ENCODE assay signal across 8 mouse cellular contexts in the genomic region with DNA sequence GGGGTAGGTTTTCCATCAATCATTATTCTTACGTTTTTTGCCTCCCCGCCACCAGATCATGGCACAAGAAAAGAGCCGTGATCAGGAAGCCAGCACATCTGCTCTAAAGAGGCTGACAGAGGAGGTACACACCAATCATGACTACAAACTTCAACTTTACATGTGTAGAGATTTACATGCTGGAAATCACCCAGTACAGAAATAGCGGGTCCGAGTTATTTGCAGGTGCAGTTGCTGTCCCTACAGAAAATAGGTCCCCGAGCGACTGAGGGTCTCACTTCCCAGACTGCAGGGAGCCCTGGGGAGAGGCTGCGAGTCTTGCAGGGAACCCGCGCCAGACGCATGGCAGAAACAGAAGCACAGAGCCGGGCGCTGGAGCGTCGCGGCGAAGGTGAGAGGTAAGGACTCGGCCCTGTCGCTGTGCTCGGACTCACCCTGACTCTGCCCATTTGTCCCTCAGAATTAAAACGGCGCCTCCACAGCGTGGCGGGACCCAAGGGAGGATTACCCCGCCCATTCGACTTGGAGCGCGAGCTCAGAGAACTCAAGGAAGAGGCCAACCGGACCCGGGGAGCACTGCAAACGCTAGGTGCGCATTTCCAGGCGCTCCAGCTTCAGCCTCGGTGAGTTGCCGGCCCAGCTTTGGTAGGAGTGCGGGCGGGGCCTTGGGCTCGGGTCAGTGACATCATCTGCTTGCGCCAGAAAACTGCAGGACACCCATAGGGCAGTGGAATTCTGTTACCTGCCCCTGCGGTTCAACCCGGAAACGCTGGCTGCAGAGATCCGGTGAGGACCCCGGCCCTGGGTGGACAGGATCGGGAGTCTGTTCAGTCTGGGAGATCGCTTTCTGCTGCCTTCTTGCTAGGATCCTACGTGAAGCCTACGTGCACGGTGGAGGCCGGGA. TPM values are rescaled to one million over a fixed set of nuclear protein-coding genes. Genes with fewer than 3 reads are reported as not detected.
DNase-seq lines count a peak whose midpoint lies in the region; ATAC-seq lines count a peak whose summit lies in the region.

No protein-coding gene starts in this region.

- peak; percentile 94 to 97 for DNase-seq in adrenal gland, adult (ENCODE audit: inconsistent age in 2 of 2, low spot score in 1 of 2)
- peak; percentile 94 for DNase-seq in embryo, embryonic 10.5 days (ENCODE audit: low spot score)
- peak; percentile 85 for DNase-seq in gastrocnemius, postnatal 14 days
- peak; percentile 85 to 93 for DNase-seq in left cerebral cortex, postnatal 10 days (ENCODE audit: extremely low spot score in 1 of 2, low spot score in 2 of 2)
- peak; percentile 88 for DNase-seq in right cerebral cortex, postnatal 25 days
- peak; percentile 80 to 88 for DNase-seq in urinary bladder, postnatal 4 days (ENCODE audit: low spot score in 2 of 2)

- intact Hi-C loops in gastrocnemius, postnatal 14 days (cut with DNase I; ENCODE audit: low total_unique reads): no loop called here
- intact Hi-C loops in left cerebral cortex, postnatal 10 days (cut with DNase I): no loop called here

- peak; percentile 93 for ATAC-seq in inflammation-experienced regulatory T-cells, adult 6 months
- peak; percentile 91 for ATAC-seq in megakaryocyte-erythroid progenitor cell, adult 5-6 weeks (replicated peaks; ENCODE audit: low FRiP score, low TSS enrichment, poor library complexity, severe bottlenecking)

RNA-seq across cellular contexts. Expression of gene Ccdc17, which starts 0.8 kb away (rescaled TPM):
- total RNA-seq in gastrocnemius, postnatal 14 days (2021): 1 to 10 TPM; 1.5 to 1.8 TPM
- 10 to 100 TPM in 2 of 3 experiments, 1 to 10 TPM in 1; 8.5 to 18.5 (median 16.4) TPM for polyA plus RNA-seq in inflammation-experienced regulatory T-cells, adult 6 months (2017; shearing (Covaris generic))
- 1 to 10 TPM; 3.5 to 3.9 TPM for total RNA-seq in left cerebral cortex, postnatal 10 days (2021)
- total RNA-seq in megakaryocyte-erythroid progenitor cell, adult 5-6 weeks (2014; fragmentation: Nextera tagmentation): 2.9 and 5.7 TPM in 2 replicates
- 2.5 and 3.3 TPM in 2 replicates for total RNA-seq in megakaryocyte-erythroid progenitor cell, adult 5-6 weeks (2017)

RNA-seq across cellular contexts. Expression of gene Nasp, which starts 30.5 kb away (rescaled TPM):
- total RNA-seq in gastrocnemius, postnatal 14 days (2021): 10 to 100 TPM; 16.2 to 17.4 TPM
- 10 to 100 TPM; 40.6 to 99.0 (median 47.2) TPM for polyA plus RNA-seq in inflammation-experienced regulatory T-cells, adult 6 months (2017; shearing (Covaris generic))
- 10 to 100 TPM; 74.7 to 78.1 TPM for total RNA-seq in left cerebral cortex, postnatal 10 days (2021)
- 195 and 210 TPM in 2 replicates for total RNA-seq in megakaryocyte-erythroid progenitor cell, adult 5-6 weeks (2014; fragmentation: Nextera tagmentation)
- total RNA-seq in megakaryocyte-erythroid progenitor cell, adult 5-6 weeks (2017): 594 and 624 TPM in 2 replicates

RNA-seq across cellular contexts. Expression of gene Gpbp1l1, which starts 39.8 kb away (rescaled TPM):
- 10 to 100 TPM; 26.3 to 30.8 TPM for total RNA-seq in gastrocnemius, postnatal 14 days (2021)
- polyA plus RNA-seq in inflammation-experienced regulatory T-cells, adult 6 months (2017; shearing (Covaris generic)): 100 to 1,000 TPM in 1 of 3 experiments, 10 to 100 TPM in 2; 94.8 to 100 (median 95.0) TPM
- 10 to 100 TPM; 25.3 to 28.0 TPM for total RNA-seq in left cerebral cortex, postnatal 10 days (2021)
- 75.6 and 95.2 TPM in 2 replicates for total RNA-seq in megakaryocyte-erythroid progenitor cell, adult 5-6 weeks (2014; fragmentation: Nextera tagmentation)
- 136 and 168 TPM in 2 replicates for total RNA-seq in megakaryocyte-erythroid progenitor cell, adult 5-6 weeks (2017)

RNA-seq across cellular contexts. Expression of gene Tmem69, which starts 41.5 kb away (rescaled TPM):
- 10 to 100 TPM; 16.7 to 17.5 TPM for total RNA-seq in gastrocnemius, postnatal 14 days (2021)
- polyA plus RNA-seq in inflammation-experienced regulatory T-cells, adult 6 months (2017; shearing (Covaris generic)): 10 to 100 TPM; 25.4 to 29.3 (median 26.3) TPM
- 10 to 100 TPM; 10.9 to 12.6 TPM for total RNA-seq in left cerebral cortex, postnatal 10 days (2021)
- total RNA-seq in megakaryocyte-erythroid progenitor cell, adult 5-6 weeks (2014; fragmentation: Nextera tagmentation): 40.3 and 44.1 TPM in 2 replicates
- 16.1 and 21.7 TPM in 2 replicates for total RNA-seq in megakaryocyte-erythroid progenitor cell, adult 5-6 weeks (2017)

RNA-seq across cellular contexts. Expression of gene Akr1a1, which starts 54.2 kb away (rescaled TPM):
- total RNA-seq in gastrocnemius, postnatal 14 days (2021): 100 to 1,000 TPM; 226 to 247 TPM
- polyA plus RNA-seq in inflammation-experienced regulatory T-cells, adult 6 months (2017; shearing (Covaris generic)): 100 to 1,000 TPM; 297 to 370 (median 348) TPM
- 100 to 1,000 TPM; 594 to 625 TPM for total RNA-seq in left cerebral cortex, postnatal 10 days (2021)
- total RNA-seq in megakaryocyte-erythroid progenitor cell, adult 5-6 weeks (2014; fragmentation: Nextera tagmentation): 163 and 243 TPM in 2 replicates
- 460 and 502 TPM in 2 replicates for total RNA-seq in megakaryocyte-erythroid progenitor cell, adult 5-6 weeks (2017)

Comparison
In these comparisons a context has a peak if more than half of its experiments do, and no peak if none do; other contexts are left out.
1. Peak in every context shown above with its lines: DNase-seq and ATAC-seq.
2. RNA of gene Nasp, which starts 30.5 kb away (total RNA-seq): 195 to 624 TPM in megakaryocyte-erythroid progenitor cell, adult 5-6 weeks and 74.7 to 78.1 TPM in left cerebral cortex, postnatal 10 days; 16.2 to 17.4 TPM in gastrocnemius, postnatal 14 days; every median in the first group is over 4 times any median in the second.